Mouse (Mus musculus) heart, embryonic 14.5 days (tissue): ENCODE results near the gene Foxg1. TPM values are rescaled to one million over a fixed set of nuclear protein-coding genes. Genes with fewer than 3 reads are reported as not detected.
A peak's percentile ranks its signal among the peaks of the same experiment; 100 is the strongest.

Experiments
- ATAC-seq: fragments of 200-750 bp; cut with Nextera tagmentation; 2 replicates; pipeline ENCODE4 v1.8.0; 2017; ENCODE audit warnings: low read depth, moderate TSS enrichment; ENCODE audit not compliant: insufficient number of reproducible peaks, insufficient read depth, low FRiP score
- H3K27ac ChIP-seq, 2 experiments: fragments of 200-500 bp in 1 of 2; fragments of 300-500 bp in 1 of 2; sonication (generic) in 1 of 2; replicated peaks in 1 of 2; 2 replicates each; pipeline ENCODE4 v1.5.1; 2012 to 2014; ENCODE audit warnings: low read depth in 2 of 2, low read length in 2 of 2, control low read depth in 1 of 2, mild to moderate bottlenecking in 1 of 2, mixed read lengths in 1 of 2; ENCODE audit not compliant: control insufficient read depth in 1 of 2, insufficient read depth in 1 of 2
- H3K27me3 ChIP-seq: fragments of 300-500 bp; sonication (generic); 2 replicates; pipeline ENCODE4 v1.6.1; 2014; ENCODE audit warnings: mild to moderate bottlenecking, low read length, control low read depth; ENCODE audit not compliant: control insufficient read depth, insufficient read depth
- H3K36me3 ChIP-seq: fragments of 300-500 bp; sonication (generic); 2 replicates; pipeline ENCODE4 v1.6.1; 2014; ENCODE audit warnings: mild to moderate bottlenecking, control low read depth, low read length, mixed read lengths; ENCODE audit not compliant: control insufficient read depth, insufficient read depth
- H3K4me1 ChIP-seq, 2 experiments: fragments of 200-500 bp in 1 of 2; fragments of 300-500 bp in 1 of 2; sonication (generic) in 1 of 2; 2 replicates each; pipeline ENCODE4 v1.6.1; 2012 to 2014; ENCODE audit warnings: low read length in 2 of 2, control low read depth in 1 of 2, mixed read lengths in 1 of 2; ENCODE audit not compliant: control insufficient read depth in 2 of 2, insufficient read depth in 2 of 2
- H3K4me2 ChIP-seq: fragments of 300-500 bp; sonication (generic); 2 replicates; pipeline ENCODE4 v1.6.1; 2014; ENCODE audit warnings: mild to moderate bottlenecking, low read length
- H3K4me3 ChIP-seq, 2 experiments: fragments of 200-500 bp in 1 of 2; fragments of 300-500 bp in 1 of 2; sonication (generic) in 1 of 2; 2 replicates each; pipeline ENCODE4 v1.5.1; 2012 to 2014; ENCODE audit warnings: low read length in 2 of 2, mild to moderate bottlenecking in 2 of 2, control low read depth in 1 of 2, low read depth in 1 of 2, moderate library complexity in 1 of 2; ENCODE audit not compliant: control insufficient read depth in 1 of 2, insufficient read depth in 1 of 2
- H3K9ac ChIP-seq: fragments of 300-500 bp; sonication (generic); 2 replicates; pipeline ENCODE4 v1.6.1; 2014; ENCODE audit warnings: mild to moderate bottlenecking, low read length
- H3K9me3 ChIP-seq: fragments of 300-500 bp; sonication (generic); 2 replicates; pipeline ENCODE4 v1.6.1; 2016; ENCODE audit warnings: low read length, control low read depth; ENCODE audit not compliant: control insufficient read depth
- WGBS: fragments of 180-500 bp; shearing (Covaris S2); extraction: QIAGEN DNeasy Blood & Tissue Kit; methylation state at CpG from one replicate; pipeline ENCODE4 v1.1.7; 2014; 5-methylcytosine and 5-hydroxymethylcytosine counted together
- polyA plus RNA-seq: library from polyadenylated mRNA; unstranded; fragments of >200 nt; fragmentation: Nextera tagmentation; extraction: Ambion mirVana; gene quantifications from 2 replicates; pipeline ENCODE4 v1.2.1, GENCODE M21; 2014

Gene Foxg1
- polyA plus RNA-seq = not detected in 2 replicates

GRCm38 (mm10) chr12:49382565-49383520 lies at the start of gene Foxg1:
Gene Foxg1, plus strand, starts transcription at chr12:49382660.
- peaks cover 91% of the 10 kb centered on the region for H3K27me3 ChIP-seq
- H3K4me3 ChIP-seq = peak within 1 kb of the TSS; percentile 12 to 40; a peak in 3 of 4 replicates
- no peaks in the 10 kb centered on the region for H3K36me3 ChIP-seq
- peaks cover 2 to 12% of the 10 kb centered on the region in 2 experiments; a peak in 3 of 4 replicates for H3K4me1 ChIP-seq
- H3K9ac ChIP-seq = no peak within 1 kb of the TSS
- H3K9me3 ChIP-seq = no peaks in the 10 kb centered on the region
- H3K4me2 ChIP-seq = peak within 1 kb of the TSS; percentile 64
- ATAC-seq = no peak
- 2% methylated on average over 61 of the region's 61 CpGs for WGBS
- no peak within 1 kb of the TSS for H3K27ac ChIP-seq

GRCm38 (mm10) chr12:49349697-49350096 lies 32.8 kb upstream of the Foxg1 start:
- no peaks in the 10 kb centered on the region for H3K36me3 ChIP-seq
- no peak overlapping the region for H3K27ac ChIP-seq
- H3K9me3 ChIP-seq = no peaks in the 10 kb centered on the region
- H3K4me1 ChIP-seq = no peaks in the 10 kb centered on the region
- 80% methylated on average over 10 of the region's 10 CpGs for WGBS
- no peak overlapping the region for H3K9ac ChIP-seq
- H3K4me3 ChIP-seq = no peak overlapping the region
- no peak for ATAC-seq
- H3K4me2 ChIP-seq = no peak overlapping the region
- H3K27me3 ChIP-seq = no peaks in the 10 kb centered on the region

- no peaks in the 10 kb centered on the region for H3K9me3 ChIP-seq
- ATAC-seq = no peak
- no peaks in the 10 kb centered on the region for H3K36me3 ChIP-seq
- H3K4me1 ChIP-seq = no peaks in the 10 kb centered on the region
- no peak overlapping the region for H3K4me3 ChIP-seq
- H3K9ac ChIP-seq = no peak overlapping the region
- WGBS = 35% methylated on average over 1 of the region's 1 CpGs
- no peak overlapping the region for H3K4me2 ChIP-seq
- H3K27ac ChIP-seq = no peak overlapping the region
- H3K27me3 ChIP-seq = peaks cover 37% of the 10 kb centered on the region
Observed at GRCm38 (mm10) chr12:49368931-49369330, 13.5 kb upstream of the Foxg1 start.

GRCm38 (mm10) chr12:49372170-49372569 lies 10.3 kb upstream of the Foxg1 start:
- H3K36me3 ChIP-seq = no peaks in the 10 kb centered on the region
- H3K9me3 ChIP-seq = no peaks in the 10 kb centered on the region
- no peak for ATAC-seq
- no peak overlapping the region for H3K27ac ChIP-seq
- no peak overlapping the region for H3K4me3 ChIP-seq
- no peak overlapping the region for H3K9ac ChIP-seq
- no peaks in the 10 kb centered on the region for H3K4me1 ChIP-seq
- H3K27me3 ChIP-seq = peaks cover 68% of the 10 kb centered on the region
- no peak overlapping the region for H3K4me2 ChIP-seq

GRCm38 (mm10) chr12:49373176-49373575 lies 9.3 kb upstream of the Foxg1 start:
- Histone ChIP-seq H3K9ac (no peak overlapping the region), H3K9me3 (no peaks in the 10 kb centered on the region), H3K27ac (no peak overlapping the region), H3K27me3 (peaks cover 78% of the 10 kb centered on the region), H3K4me3 (no peak overlapping the region), H3K4me2 (no peak overlapping the region), H3K36me3 (no peaks in the 10 kb centered on the region), H3K4me1 (no peaks in the 10 kb centered on the region)
- ATAC-seq = no peak
- 7% methylated on average over 5 of the region's 5 CpGs for WGBS

- H3K4me1 ChIP-seq = no peaks in the 10 kb centered on the region
- 2% methylated on average over 24 of the region's 24 CpGs for WGBS
- H3K27ac ChIP-seq = no peak overlapping the region
- no peak overlapping the region for H3K9ac ChIP-seq
- no peaks in the 10 kb centered on the region for H3K36me3 ChIP-seq
- peak overlapping the region; percentile 31 to 41 for H3K4me3 ChIP-seq
- no peak for ATAC-seq
- peak overlapping the region; percentile 69 for H3K4me2 ChIP-seq
- no peaks in the 10 kb centered on the region for H3K9me3 ChIP-seq
- H3K27me3 ChIP-seq = peaks cover 86% of the 10 kb centered on the region
Observed at GRCm38 (mm10) chr12:49373821-49374605, 8.4 kb upstream of the Foxg1 start.

GRCm38 (mm10) chr12:49374606-49374995 lies 7.9 kb upstream of the Foxg1 start:
- Histone ChIP-seq H3K4me3 (peak overlapping the region; percentile 31 to 41), H3K4me2 (peak overlapping the region; percentile 69), H3K27ac (no peak overlapping the region), H3K9me3 (no peaks in the 10 kb centered on the region), H3K27me3 (peaks cover 89% of the 10 kb centered on the region), H3K4me1 (no peaks in the 10 kb centered on the region), H3K9ac (no peak overlapping the region), H3K36me3 (no peaks in the 10 kb centered on the region)
- ATAC-seq = no peak
- WGBS = 2% methylated on average over 14 of the region's 14 CpGs
